Comparison of ENCODE assay signal across 9 mouse cellular contexts in genomic region chr14:57105111-57105510, GRCm38 (mm10). TPM values are rescaled to one million over a fixed set of nuclear protein-coding genes. Genes with fewer than 3 reads are reported as not detected.
DNase-seq lines count a peak whose midpoint lies in the region; ATAC-seq and TF ChIP-seq lines count a peak whose summit lies in the region.
"Had no signal": no experiment of that assay in that cellular context is flagged by ENCODE, and none has a peak within 500 bp of the region (broad histone marks: within the 10 kb centered on the region; RNA-seq: fewer than 3 reads in every experiment).

No protein-coding gene starts in this region.

- peak overlapping the region; percentile 100 for H3K4me2 ChIP-seq in lung, embryonic 15.5 days
- peak overlapping the region; percentile 98 for H3K4me2 ChIP-seq in hindbrain, embryonic 11.5 days (replicated peaks; ENCODE audit: low read depth, low read length)
- H3K4me2 ChIP-seq in liver, embryonic 15.5 days = peak overlapping the region; percentile 77
- peak overlapping the region; percentile 100; the same call in 1 of the 2 replicates for H3K4me2 ChIP-seq in stomach, postnatal 0 days (replicated peaks; ENCODE audit: low read depth)

- peaks cover 12% of the 10 kb centered on the region; the same call in 1 of the 2 replicates for H3K4me1 ChIP-seq in lung, embryonic 15.5 days
- H3K4me1 ChIP-seq in hindbrain, embryonic 11.5 days (replicated peaks; ENCODE audit: control insufficient read depth, insufficient read depth, low read length) = peaks cover 2% of the 10 kb centered on the region; the same call in 1 of the 2 replicates
- no peaks in the 10 kb centered on the region for H3K4me1 ChIP-seq in liver, embryonic 15.5 days (replicated peaks)
- no peaks in the 10 kb centered on the region for H3K4me1 ChIP-seq in stomach, postnatal 0 days (replicated peaks; ENCODE audit: control insufficient read depth, insufficient read depth)

- no peaks in the 10 kb centered on the region for H3K36me3 ChIP-seq in lung, embryonic 15.5 days
- H3K36me3 ChIP-seq in hindbrain, embryonic 11.5 days (ENCODE audit: control insufficient read depth, insufficient read depth, low read length) = no peaks in the 10 kb centered on the region
- no peaks in the 10 kb centered on the region for H3K36me3 ChIP-seq in liver, embryonic 15.5 days (replicated peaks)
- H3K36me3 ChIP-seq in stomach, postnatal 0 days (ENCODE audit: control insufficient read depth, insufficient read depth, low read length) = no peaks in the 10 kb centered on the region

- no peak for ATAC-seq in lung, embryonic 15.5 days (ENCODE audit: borderline replicate concordance, extremely low read depth, low FRiP score, low TSS enrichment)
- no peak for ATAC-seq in hindbrain, embryonic 11.5 days (ENCODE audit: low FRiP score)
- ATAC-seq in liver, embryonic 15.5 days (ENCODE audit: insufficient read depth) = no peak
- no peak for ATAC-seq in stomach, postnatal 0 days (ENCODE audit: low FRiP score, low TSS enrichment)
- ATAC-seq in erythroblast, adult 5-6 weeks (replicated peaks; ENCODE audit: low FRiP score, poor library complexity, severe bottlenecking) = no peak

- H3K27me3 ChIP-seq in lung, embryonic 15.5 days = peaks cover 73% of the 10 kb centered on the region
- H3K27me3 ChIP-seq in hindbrain, embryonic 11.5 days (ENCODE audit: control insufficient read depth, insufficient read depth, low read length) = peaks cover 53% of the 10 kb centered on the region
- peaks cover 69% of the 10 kb centered on the region for H3K27me3 ChIP-seq in liver, embryonic 15.5 days
- H3K27me3 ChIP-seq in stomach, postnatal 0 days (ENCODE audit: control insufficient read depth, insufficient read depth, low read length) = peaks cover 3% of the 10 kb centered on the region; the same call in 1 of the 2 replicates

- no peaks in the 10 kb centered on the region for H3K9me3 ChIP-seq in lung, embryonic 15.5 days
- H3K9me3 ChIP-seq in hindbrain, embryonic 11.5 days (ENCODE audit: control insufficient read depth, low read length) = no peaks in the 10 kb centered on the region
- H3K9me3 ChIP-seq in liver, embryonic 15.5 days (replicated peaks) = no peaks in the 10 kb centered on the region
- no peaks in the 10 kb centered on the region for H3K9me3 ChIP-seq in stomach, postnatal 0 days (ENCODE audit: control insufficient read depth, low read length)

- peak overlapping the region; percentile 56 for H3K4me3 ChIP-seq in lung, embryonic 15.5 days
- no peak overlapping the region; the same call in 1 of the 2 replicates for H3K4me3 ChIP-seq in hindbrain, embryonic 11.5 days (ENCODE audit: low read depth, low read length)
- 0 out of 2 replicates have a peak overlapping the region, but pooled peaks have one; percentile 60 for H3K4me3 ChIP-seq in liver, embryonic 15.5 days (replicated peaks)
- peak overlapping the region; percentile 66; the same call in 1 of the 2 replicates for H3K4me3 ChIP-seq in stomach, postnatal 0 days (ENCODE audit: low read depth, low read length)

- 13% methylated on average over 14 of the region's 14 CpGs for WGBS in lung, embryonic 15.5 days
- WGBS in hindbrain, embryonic 11.5 days = 9% methylated on average over 14 of the region's 14 CpGs
- 12% methylated on average over 14 of the region's 14 CpGs for WGBS in liver, embryonic 15.5 days (ENCODE audit: insufficient replicate concordance)
- 14% methylated on average over 14 of the region's 14 CpGs for WGBS in stomach, postnatal 0 days

- no peak for TF ChIP-seq CTCF in stomach, postnatal 0 days (IDR thresholded peaks at IDR 0.05; ENCODE audit: low read depth)

- DNase-seq in lung, postnatal 36 days = no peak
- peak; percentile 27 for DNase-seq in hindbrain, embryonic 11.5 days (ENCODE audit: low spot score)
- DNase-seq in stomach, postnatal 0 days (ENCODE audit: low spot score) = no peak
- no peak for DNase-seq in right cerebral cortex, adult 18-20 months
- DNase-seq: layer of hippocampus, adult 9-11 months had no signal

- H3K27ac ChIP-seq in lung, embryonic 15.5 days = no peak overlapping the region
- H3K27ac ChIP-seq in hindbrain, embryonic 11.5 days (ENCODE audit: low read depth, low read length) = no peak overlapping the region
- H3K27ac ChIP-seq in liver, embryonic 15.5 days (replicated peaks) = no peak overlapping the region
- 0 out of 2 replicates have a peak overlapping the region, but pooled peaks have one; percentile 9 for H3K27ac ChIP-seq in stomach, postnatal 0 days (replicated peaks)

- H3K9ac ChIP-seq in lung, embryonic 15.5 days = no peak overlapping the region
- H3K9ac ChIP-seq in hindbrain, embryonic 11.5 days (ENCODE audit: low read depth, low read length) = no peak overlapping the region
- H3K9ac ChIP-seq in liver, embryonic 15.5 days = no peak overlapping the region
- no peak overlapping the region for H3K9ac ChIP-seq in stomach, postnatal 0 days (ENCODE audit: low read length)

- TF ChIP-seq EP300 in stomach, postnatal 0 days (optimal IDR thresholded peaks at IDR 0.05) = no peak

RNA-seq across cellular contexts. Expression of gene Gjb2, which starts 0.6 kb away (rescaled TPM):
- polyA plus RNA-seq in lung, embryonic 15.5 days (2015; fragmentation: Nextera tagmentation; extraction: Ambion mirVana) = 0.52 and 1.3 TPM in 2 replicates
- 21.1 and 34.3 TPM in 2 replicates for polyA plus RNA-seq in hindbrain, embryonic 11.5 days (2014; fragmentation: Nextera tagmentation; extraction: Ambion mirVana)
- polyA plus RNA-seq in liver, embryonic 15.5 days (2015; fragmentation: Nextera tagmentation; extraction: Ambion mirVana) = 16.0 and 16.7 TPM in 2 replicates
- polyA plus RNA-seq in stomach, postnatal 0 days (2015; fragmentation: Nextera tagmentation; extraction: Ambion mirVana) = 77.8 and 78.1 TPM in 2 replicates
- total RNA-seq in erythroblast, adult 5-6 weeks (2015; ENCODE audit: low replicate concordance) = not detected in 2 replicates
- total RNA-seq in erythroblast, adult 5-6 weeks (2017; ENCODE audit: low replicate concordance) = not detected in 2 replicates

RNA-seq across cellular contexts. Expression of gene Gm4491, which starts 10.6 kb away (rescaled TPM):
- polyA plus RNA-seq in lung, embryonic 15.5 days (2015; fragmentation: Nextera tagmentation; extraction: Ambion mirVana) = not detected in 2 replicates
- polyA plus RNA-seq in hindbrain, embryonic 11.5 days (2014; fragmentation: Nextera tagmentation; extraction: Ambion mirVana) = not detected in 2 replicates
- polyA plus RNA-seq in liver, embryonic 15.5 days (2015; fragmentation: Nextera tagmentation; extraction: Ambion mirVana) = not detected in 2 replicates
- polyA plus RNA-seq in stomach, postnatal 0 days (2015; fragmentation: Nextera tagmentation; extraction: Ambion mirVana) = not detected in 2 replicates
- not detected in 2 replicates for total RNA-seq in erythroblast, adult 5-6 weeks (2015; ENCODE audit: low replicate concordance)
- total RNA-seq in erythroblast, adult 5-6 weeks (2017; ENCODE audit: low replicate concordance) = not detected in 2 replicates
- polyA plus RNA-seq: brain, embryonic 14.5 days had no signal

RNA-seq across cellular contexts. Expression of gene Gjb6, which starts 28.3 kb away (rescaled TPM):
- polyA plus RNA-seq in lung, embryonic 15.5 days (2015; fragmentation: Nextera tagmentation; extraction: Ambion mirVana) = 0.10 and 1.3 TPM in 2 replicates
- 5.8 and 6.5 TPM in 2 replicates for polyA plus RNA-seq in hindbrain, embryonic 11.5 days (2014; fragmentation: Nextera tagmentation; extraction: Ambion mirVana)
- not detected in 2 replicates for polyA plus RNA-seq in liver, embryonic 15.5 days (2015; fragmentation: Nextera tagmentation; extraction: Ambion mirVana)
- 21.3 and 24.3 TPM in 2 replicates for polyA plus RNA-seq in stomach, postnatal 0 days (2015; fragmentation: Nextera tagmentation; extraction: Ambion mirVana)
- total RNA-seq in erythroblast, adult 5-6 weeks (2015; ENCODE audit: low replicate concordance) = not detected in 2 replicates
- total RNA-seq in erythroblast, adult 5-6 weeks (2017; ENCODE audit: low replicate concordance) = not detected in 2 replicates

RNA-seq across cellular contexts. Expression of gene Gja3, which starts 47.2 kb away (rescaled TPM):
- 3.3 and 5.3 TPM in 2 replicates for polyA plus RNA-seq in lung, embryonic 15.5 days (2015; fragmentation: Nextera tagmentation; extraction: Ambion mirVana)
- polyA plus RNA-seq in hindbrain, embryonic 11.5 days (2014; fragmentation: Nextera tagmentation; extraction: Ambion mirVana) = not detected in 2 replicates
- polyA plus RNA-seq in liver, embryonic 15.5 days (2015; fragmentation: Nextera tagmentation; extraction: Ambion mirVana) = 0.35 and 0.38 TPM in 2 replicates
- polyA plus RNA-seq in stomach, postnatal 0 days (2015; fragmentation: Nextera tagmentation; extraction: Ambion mirVana) = 0.05 and 0.23 TPM in 2 replicates
- not detected in 2 replicates for total RNA-seq in erythroblast, adult 5-6 weeks (2015; ENCODE audit: low replicate concordance)
- total RNA-seq in erythroblast, adult 5-6 weeks (2017; ENCODE audit: low replicate concordance) = 0.42 TPM in 1 of 2 replicates, not detected in the other
